Mouse (Mus musculus): Measurements from ENCODE around the gene Ankrd22.

DNA sequence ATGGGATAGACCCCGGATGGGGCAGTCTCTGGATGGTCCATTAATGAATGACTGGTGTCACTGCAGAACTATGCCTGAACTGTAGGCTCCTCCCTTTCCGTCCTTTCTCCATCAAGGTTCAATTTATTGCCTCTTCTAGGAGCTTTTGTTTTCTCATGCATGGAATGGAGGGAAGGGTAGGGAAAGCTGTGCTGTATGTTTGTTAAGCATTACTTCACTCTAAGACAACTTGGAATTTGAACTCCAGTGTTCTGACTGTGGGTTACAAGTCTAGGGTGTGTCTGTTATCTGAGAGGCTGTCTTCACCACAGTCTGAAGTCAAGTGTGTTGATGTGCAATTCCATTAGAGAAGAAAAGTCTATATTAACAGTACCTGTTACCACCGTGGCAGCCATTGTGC lies 43.2 kb upstream of the Ankrd22 start:
- TF ChIP-seq GATA1 (IDR thresholded peaks at IDR 0.05; ENCODE audit: borderline replicate concordance, low read length) (no peak), FLI1 (IDR thresholded peaks at IDR 0.05; ENCODE audit: low read length) (no peak)

Data from megakaryocyte, embryonic 14.5 days (primary cell).